Mouse (Mus musculus) left cerebral cortex, adult 6 months (tissue): ENCODE measurements around the gene Ralgps1. TPM values are rescaled to one million over a fixed set of nuclear protein-coding genes. Genes with fewer than 3 reads are reported as not detected.

Experiments
- long read RNA-seq, 2 experiments: library from polyadenylated mRNA; unstranded; transcript quantifications; one replicate each; pipeline ENCODE4 v2.0.0; 2019 to 2020
- polyA plus RNA-seq: library from polyadenylated mRNA; unstranded; fragments of <200 nt; fragmentation: Nextera tagmentation; gene quantifications from 2 replicates; pipeline ENCODE4 v1.2.3, GENCODE M21; 2021

The Ralgps1 gene
- polyA plus RNA-seq: 13.2 and 14.2 TPM in 2 replicates
- long read RNA-seq, experiment 1, full-length matches to known transcripts: 13 of 38 reads
- long read RNA-seq, experiment 1, partial matches to known transcripts: 7 of 38 reads
- long read RNA-seq, experiment 1, other reads (novel, unspliced or antisense): 18 of 38 reads
- long read RNA-seq, experiment 2, partial matches to known transcripts: 0 of 8 reads
- long read RNA-seq, experiment 2, other reads (novel, unspliced or antisense): 8 of 8 reads

DNA sequence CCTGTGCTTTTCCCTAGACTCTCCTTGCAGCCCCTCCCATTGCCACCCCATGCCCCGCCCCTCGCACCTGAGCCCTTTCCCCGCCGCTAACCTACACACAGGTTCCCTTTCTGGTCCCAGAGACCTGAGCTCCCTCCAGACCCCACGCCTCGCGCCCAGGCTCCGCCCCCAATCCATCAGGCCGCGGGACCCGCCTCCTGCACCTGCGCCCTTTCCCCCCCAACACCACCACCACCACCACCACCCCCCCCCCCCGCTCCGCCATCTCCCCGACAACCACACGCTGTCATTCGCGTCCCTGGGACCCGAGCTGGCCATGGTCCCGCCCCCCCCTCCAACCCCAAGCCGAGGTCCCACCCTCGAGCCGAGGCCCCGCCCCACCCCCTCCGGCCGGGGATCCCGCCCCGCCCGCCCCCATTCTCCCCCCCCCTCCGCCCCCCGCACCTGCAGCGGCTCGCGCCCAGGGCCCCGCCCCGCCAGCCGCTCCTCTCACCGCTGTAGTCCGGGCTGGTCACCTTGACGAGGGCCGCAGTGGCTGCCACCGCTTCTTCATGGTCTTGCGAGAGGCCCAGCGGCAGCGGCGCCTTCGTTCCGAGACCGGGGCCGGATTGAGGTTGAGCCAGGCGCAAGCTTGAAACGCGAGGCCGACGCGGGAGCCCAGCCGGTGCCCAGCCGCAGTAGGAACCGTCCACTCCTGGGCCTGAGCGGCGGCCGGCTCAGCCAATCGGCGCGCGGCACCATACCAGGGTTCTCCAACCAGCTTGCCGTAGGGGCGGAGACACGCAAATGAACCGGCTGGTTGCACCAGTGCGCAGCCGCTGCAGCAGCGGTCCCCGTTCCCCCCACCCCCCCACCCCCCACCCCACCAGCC is at the start of gene Ralgps1:
Ralgps1 (minus strand) TSS at position 710 of the 871 bp plus-strand sequence.

GRCm38 (mm10) chr2:33215700-33216509 is 155.4 kb downstream of the Ralgps1 start, which contains the start of gene Angptl2:
TSS of gene Angptl2 (plus strand) at chr2:33216069.

DNA sequence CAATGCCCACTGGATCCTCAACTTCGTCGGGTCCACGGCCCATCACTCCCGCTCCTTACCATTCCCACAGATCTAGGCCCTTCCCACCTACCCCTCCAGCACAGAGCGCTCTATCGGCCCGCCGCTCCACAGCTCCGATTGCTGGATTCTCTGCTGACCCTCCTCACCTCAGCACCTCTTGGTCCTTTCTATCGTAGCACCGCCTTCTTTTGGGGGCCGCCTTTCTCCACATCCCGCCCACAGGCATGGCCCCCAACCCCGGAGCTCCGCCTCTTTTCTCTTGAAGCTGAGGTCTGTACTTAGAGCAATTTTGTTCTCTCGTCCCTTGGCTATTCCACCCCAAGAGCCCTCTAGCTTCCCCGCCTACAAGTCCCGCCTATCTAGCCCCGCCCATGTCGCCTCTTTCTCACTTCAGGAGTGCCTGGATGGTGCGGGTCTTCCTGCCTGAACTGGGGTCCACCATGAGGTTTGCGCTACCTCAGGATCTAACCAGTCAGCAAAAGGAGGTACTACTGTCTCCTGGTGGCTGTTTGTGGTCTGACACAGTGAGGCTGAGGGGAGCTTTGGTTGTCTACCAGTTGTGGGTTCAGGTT is 239.7 kb downstream of the Ralgps1 start, which contains the start of gene Garnl3:
Garnl3 (minus strand) TSS at position 155 of the 593 bp plus-strand sequence.

Other genes starting within 250 kb of the Ralgps1 start
- gene Garnl3, start 239.8 kb downstream of the Ralgps1 start, polyA plus RNA-seq: 37.6 and 37.8 TPM in 2 replicates
- 1.1 and 1.2 TPM in 2 replicates for gene Angptl2, start 155.4 kb downstream of the Ralgps1 start, polyA plus RNA-seq
- gene Zbtb34, start 59.8 kb upstream of the Ralgps1 start, polyA plus RNA-seq: 1.0 and 1.6 TPM in 2 replicates
- 6.9 and 9.4 TPM in 2 replicates for gene Zbtb43, start 97.1 kb upstream of the Ralgps1 start, polyA plus RNA-seq